18 mouse cellular contexts compared by ENCODE assay signal in the genomic region with DNA sequence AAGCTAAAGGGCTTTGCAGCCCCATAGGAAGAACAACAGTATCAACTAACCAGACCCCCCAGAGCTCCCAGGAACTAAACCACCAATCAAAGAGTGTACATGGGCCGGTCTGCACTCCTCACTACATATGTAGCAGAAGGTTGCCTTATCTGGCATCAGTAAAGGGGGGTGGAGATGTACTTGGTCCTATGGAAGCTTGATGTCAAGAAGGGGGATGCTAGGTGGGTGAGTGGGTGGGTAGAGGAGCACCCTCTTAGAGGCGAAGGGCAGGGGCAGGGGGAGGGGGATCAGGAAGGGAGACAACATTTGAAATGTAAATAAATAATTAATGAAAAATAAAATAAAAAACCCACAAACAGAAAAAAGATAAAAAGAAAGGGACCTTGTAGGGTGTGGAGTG.
"Had no signal": no experiment of that assay in that cellular context is flagged by ENCODE, and none has a peak within 500 bp of the region (broad histone marks: within the 10 kb centered on the region; RNA-seq: fewer than 3 reads in every experiment).

No protein-coding gene starts in this region.

- H3K9me3 ChIP-seq: liver, embryonic 13.5 days; liver, embryonic 15.5 days; lung, embryonic 15.5 days; megakaryocyte, embryonic 14.5 days; midbrain, embryonic 12.5 days; neural tube, embryonic 12.5 days; stomach, embryonic 15.5 days had no signal

- DNase-seq: liver, embryonic 13.5 days; liver, postnatal 0 days; lung, adult 2 months; lung, postnatal 14 days; lung, postnatal 36 days; right cerebral cortex, postnatal 14 days; thymus, adult 2 months; thymus, postnatal 25 days; thymus, postnatal 4 days had no signal

- ATAC-seq: liver, postnatal 0 days; lung, postnatal 0 days had no signal

- H3K27me3 ChIP-seq: liver, embryonic 13.5 days; liver, embryonic 15.5 days; lung, embryonic 15.5 days; megakaryocyte, embryonic 14.5 days; midbrain, embryonic 12.5 days; neural tube, embryonic 12.5 days; stomach, embryonic 15.5 days had no signal

- H3K9ac ChIP-seq: liver, embryonic 13.5 days; liver, embryonic 15.5 days; liver, postnatal 0 days; lung, embryonic 15.5 days; midbrain, embryonic 12.5 days; neural tube, embryonic 12.5 days; stomach, embryonic 15.5 days had no signal

- H3K4me2 ChIP-seq: liver, embryonic 13.5 days; liver, embryonic 15.5 days; lung, embryonic 15.5 days; midbrain, embryonic 12.5 days; neural tube, embryonic 12.5 days; stomach, embryonic 15.5 days had no signal

- H3K27ac ChIP-seq: liver, embryonic 13.5 days; liver, embryonic 15.5 days; lung, embryonic 15.5 days; macrophage; midbrain, embryonic 12.5 days; neural tube, embryonic 12.5 days; stomach, embryonic 15.5 days; stomach, postnatal 0 days had no signal

- H3K4me3 ChIP-seq: liver, embryonic 13.5 days; liver, embryonic 15.5 days; lung, embryonic 15.5 days; megakaryocyte, embryonic 14.5 days; midbrain, embryonic 12.5 days; neural tube, embryonic 12.5 days; stomach, embryonic 15.5 days had no signal

- H3K4me1 ChIP-seq: liver, embryonic 13.5 days; liver, embryonic 15.5 days; lung, embryonic 15.5 days; midbrain, embryonic 12.5 days; neural tube, embryonic 12.5 days; stomach, embryonic 15.5 days had no signal
